Mouse (Mus musculus) kidney, adult 2 months (tissue): ENCODE results near the gene Col1a2.

ENCODE experiments used
- CTCF ChIP-seq: fragments of 200-500 bp; conservative IDR thresholded peaks from 2 replicates; pipeline ENCODE4 v1.5.1; 2011; ENCODE audit warnings: low read depth, mild to moderate bottlenecking, control low read depth, low read length, moderate library complexity, mixed read lengths; ENCODE audit not compliant: insufficient read depth, insufficient read length
- POLR2A ChIP-seq: fragments of 200-500 bp; IDR thresholded peaks from one replicate; pipeline ENCODE4 v1.6.1; 2011; ENCODE audit warnings: low read depth, low read length, control low read depth

GRCm38 (mm10) chr6:4505158-4505997 lies 764 bp downstream of the Col1a2 start:
- no peak for TF ChIP-seq POLR2A
- no peak for TF ChIP-seq CTCF
